Mouse (Mus musculus) bone marrow macrophage, adult 2 months (primary cell): ENCODE data around the gene Slc6a9.

Source experiments
- CTCF ChIP-seq: IDR thresholded peaks from 2 replicates; pipeline ENCODE4 v1.5.1; 2012; ENCODE audit warnings: low read depth, mild to moderate bottlenecking, low read length, moderate library complexity
- POLR2A ChIP-seq: IDR thresholded peaks from 2 replicates; pipeline ENCODE4 v1.6.1; 2012; ENCODE audit warnings: mild to moderate bottlenecking, low read depth, low read length, borderline replicate concordance

- TF ChIP-seq CTCF (no peak), POLR2A (no peak)
Measured at GRCm38 (mm10) chr4:117831920-117832691, 2.2 kb upstream of the Slc6a9 start.
